Mouse (Mus musculus): ENCODE data around the gene Fbp1.
A peak's percentile ranks its signal among the peaks of the same experiment; 100 is the strongest.
"Not testable (repeated sequence)": the region's sequence is repeated elsewhere in the genome, so short reads cannot be mapped to it uniquely, and the experiment has no call there.

Fbp1 gene

DNA sequence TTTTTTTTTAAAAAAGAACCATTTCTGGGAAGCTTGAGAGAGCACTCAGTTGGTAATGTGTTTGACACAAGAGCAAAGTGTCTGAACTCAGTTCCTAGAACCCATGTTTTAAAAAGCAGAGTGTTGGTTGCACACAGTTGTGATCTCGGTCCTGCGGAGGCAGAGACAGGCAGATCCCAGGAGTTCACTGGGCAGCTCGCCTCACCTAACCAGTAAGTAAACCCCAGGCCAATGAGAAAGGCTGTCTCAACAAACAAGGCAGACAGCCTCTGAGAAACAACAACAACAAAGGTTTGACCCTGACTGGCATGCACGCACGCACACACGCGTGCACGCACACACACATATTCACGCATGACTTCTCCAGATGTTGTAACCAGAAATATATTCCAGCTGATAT lies 4.2 kb downstream of the Fbp1 start:
- no peak for DNase-seq (ENCODE audit: low spot score)

DNA sequence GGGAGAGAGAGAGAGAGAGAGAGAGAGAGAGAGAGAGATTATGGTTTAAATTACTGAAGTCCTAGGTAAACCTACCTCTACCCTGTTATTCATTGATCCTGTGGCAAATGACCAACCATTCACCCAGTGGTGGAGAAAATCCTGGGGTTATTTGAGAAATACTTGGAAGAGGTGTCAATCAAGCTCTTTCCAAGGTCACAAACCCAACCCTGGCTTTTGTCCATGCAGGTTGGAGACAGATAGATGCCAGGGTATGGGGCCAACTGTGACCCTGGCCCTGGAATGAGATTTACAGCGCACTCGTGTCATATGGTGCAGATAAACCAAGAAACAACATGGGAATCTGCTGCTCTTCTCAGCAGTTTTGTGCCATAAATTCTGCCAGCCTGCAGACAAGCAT lies 4.6 kb downstream of the Fbp1 start:
- no peak for DNase-seq (ENCODE audit: low spot score)

DNA sequence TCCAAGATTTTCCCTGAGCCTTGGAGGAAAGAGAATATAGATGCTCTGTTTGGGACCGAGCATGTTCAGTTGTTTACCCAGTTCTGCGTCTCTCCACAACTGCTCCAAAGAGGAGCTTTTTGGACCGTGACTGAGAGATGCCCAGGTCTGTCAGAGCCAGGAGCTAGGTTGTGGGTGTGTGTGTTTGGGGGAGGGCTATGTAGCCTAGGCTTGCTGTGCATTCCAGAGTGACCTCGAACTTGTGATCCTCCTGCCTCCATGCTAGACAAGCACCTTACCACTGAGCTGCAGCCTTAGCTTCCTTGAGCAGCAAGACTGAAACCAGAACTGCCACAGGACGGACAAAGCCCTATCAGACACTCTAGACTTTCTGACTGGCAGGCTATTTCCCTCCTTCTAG lies 5.2 kb downstream of the Fbp1 start:
- DNase-seq (ENCODE audit: low spot score), result no peak

DNA sequence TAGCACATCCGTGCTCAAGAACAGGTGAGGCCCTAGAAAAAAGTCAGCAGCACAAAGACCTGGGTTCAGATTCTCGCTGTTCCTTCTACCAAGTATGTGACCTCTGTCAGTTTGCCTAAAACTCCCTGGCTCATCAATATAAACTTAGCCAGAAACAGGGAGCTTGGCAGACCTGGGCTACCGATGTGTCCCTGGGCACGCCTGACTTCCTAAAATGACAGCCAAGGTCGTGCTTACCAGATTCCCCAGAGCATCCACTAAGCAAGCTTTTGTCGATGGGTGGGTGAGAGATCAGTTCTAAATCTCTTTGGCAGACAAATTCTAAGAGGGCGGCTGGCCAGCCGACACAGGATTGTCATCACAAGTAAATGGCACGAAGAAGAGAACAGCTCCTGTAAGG lies 6.7 kb downstream of the Fbp1 start:
- DNase-seq (ENCODE audit: low spot score), result no peak

DNA sequence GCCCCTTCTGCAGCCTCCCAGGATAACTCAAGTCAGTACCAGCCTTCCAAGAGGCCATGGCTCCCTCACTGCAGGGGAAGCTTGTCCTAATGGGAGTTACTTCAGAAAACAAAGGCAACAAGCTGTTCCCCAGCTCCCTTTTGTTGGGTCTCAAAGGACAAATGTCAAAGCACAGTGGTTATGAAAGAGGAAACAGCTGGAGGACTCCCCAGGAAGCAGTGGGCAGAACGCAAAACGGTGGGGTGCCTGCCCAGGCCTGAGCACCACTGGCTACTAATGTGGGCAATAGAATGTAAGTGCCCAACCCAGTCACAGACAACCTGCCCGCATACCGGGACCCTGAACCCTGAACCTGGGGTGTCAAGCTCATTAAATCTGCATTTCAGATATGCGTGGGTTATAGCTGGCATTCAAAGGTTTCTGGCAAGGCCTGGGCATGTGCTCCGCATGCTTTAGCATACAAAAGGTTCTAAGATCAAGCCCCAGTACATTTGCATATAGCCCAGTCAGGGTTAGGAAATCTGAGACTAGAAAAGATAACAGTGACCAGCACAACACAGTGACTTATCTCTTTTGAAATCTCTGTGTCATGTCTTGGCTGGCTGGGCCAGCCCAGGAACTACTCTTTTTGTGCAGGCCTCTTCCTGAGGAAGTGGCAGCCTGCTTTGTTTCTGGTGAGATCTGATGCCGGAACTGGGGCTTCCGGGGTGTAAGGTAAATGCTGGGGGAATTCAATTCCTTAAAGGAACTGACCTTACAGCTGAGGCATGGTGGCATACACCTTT lies 8.1 kb downstream of the Fbp1 start:
- no peak for DNase-seq (ENCODE audit: low spot score)

DNA sequence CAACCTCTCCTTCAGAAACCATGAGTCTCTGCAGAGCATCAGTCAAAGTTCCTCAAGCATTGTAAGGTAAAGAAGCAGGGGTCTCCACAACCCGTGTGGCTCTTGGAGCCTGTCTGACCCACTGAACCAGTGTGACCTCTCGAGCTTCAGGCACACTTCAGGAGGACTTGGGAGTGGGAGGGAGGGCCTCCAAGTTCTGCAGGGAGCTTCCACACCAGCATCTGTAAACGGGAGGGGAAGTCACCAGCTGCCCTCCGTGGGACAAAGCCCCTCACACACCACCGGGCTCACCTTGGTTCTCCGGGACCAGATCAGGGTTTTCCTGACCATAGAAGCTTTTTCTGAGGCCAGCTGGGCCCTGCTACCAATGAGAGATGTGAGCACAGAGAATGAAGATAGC lies 8.7 kb downstream of the Fbp1 start:
- no peak for DNase-seq (ENCODE audit: low spot score)

DNA sequence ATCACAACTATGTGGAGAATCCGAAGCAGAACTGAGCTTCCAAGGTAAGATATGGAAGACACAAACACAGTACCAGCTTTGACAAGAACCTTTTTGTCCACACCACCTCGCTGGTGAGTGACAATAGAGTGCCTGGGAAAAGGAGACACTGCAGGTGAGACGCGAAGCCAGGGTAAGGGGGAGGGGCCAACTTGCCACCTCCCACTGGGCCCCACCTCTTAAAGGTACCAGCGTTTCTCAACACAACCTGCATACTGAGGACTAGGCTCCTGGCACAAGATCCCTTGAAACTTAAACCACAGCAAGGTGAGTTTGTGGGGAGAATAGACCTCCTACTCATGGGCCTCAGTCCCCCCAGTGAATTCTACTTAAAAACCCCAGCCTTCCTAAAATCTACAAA lies 10.8 kb downstream of the Fbp1 start:
- no peak for DNase-seq (ENCODE audit: low spot score)

DNA sequence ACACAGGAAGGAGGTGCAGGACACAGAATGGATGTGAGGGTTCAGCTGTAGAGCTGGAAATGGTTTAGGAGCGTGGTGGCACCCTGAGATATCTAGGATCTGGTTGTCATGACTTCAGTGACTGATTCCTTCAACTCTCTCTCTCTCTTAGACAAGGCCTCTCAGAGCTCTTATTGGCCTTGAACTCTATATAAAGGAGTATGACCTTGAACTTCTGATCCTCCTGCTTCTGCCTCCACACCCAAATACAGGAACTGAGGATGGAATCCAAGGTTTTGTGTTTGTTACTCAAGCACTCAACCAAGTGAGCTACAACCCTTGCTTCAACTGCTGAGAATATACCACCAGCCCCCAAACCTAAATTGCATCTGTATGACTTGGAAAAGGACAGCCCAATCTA lies 12.0 kb downstream of the Fbp1 start:
- DNase-seq (ENCODE audit: low spot score), result no peak

GRCm38 (mm10) chr13:62872252-62872651 lies 15.8 kb downstream of the Fbp1 start:
- DNase-seq (ENCODE audit: low spot score), result no peak

DNA sequence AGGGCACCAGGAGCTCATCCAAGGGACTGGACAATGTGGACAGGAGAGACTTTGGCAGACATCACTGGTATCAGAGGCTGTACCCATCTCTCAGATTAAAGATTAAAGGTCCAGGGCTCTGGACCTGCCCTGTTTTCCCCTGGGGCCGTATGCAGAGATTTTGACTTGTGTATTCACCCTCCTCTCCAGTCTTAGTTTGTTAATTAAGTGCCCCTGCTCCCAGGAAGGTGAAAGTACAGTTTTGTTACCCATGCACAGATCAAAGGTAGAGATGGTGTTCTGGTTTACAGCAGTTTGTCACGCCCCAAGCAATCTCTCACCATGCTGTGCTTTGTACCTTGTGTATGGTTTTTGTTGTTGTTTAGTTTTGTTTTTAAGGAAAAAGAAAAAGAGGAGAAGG lies 17.5 kb downstream of the Fbp1 start:
- no peak for DNase-seq (ENCODE audit: low spot score)

DNA sequence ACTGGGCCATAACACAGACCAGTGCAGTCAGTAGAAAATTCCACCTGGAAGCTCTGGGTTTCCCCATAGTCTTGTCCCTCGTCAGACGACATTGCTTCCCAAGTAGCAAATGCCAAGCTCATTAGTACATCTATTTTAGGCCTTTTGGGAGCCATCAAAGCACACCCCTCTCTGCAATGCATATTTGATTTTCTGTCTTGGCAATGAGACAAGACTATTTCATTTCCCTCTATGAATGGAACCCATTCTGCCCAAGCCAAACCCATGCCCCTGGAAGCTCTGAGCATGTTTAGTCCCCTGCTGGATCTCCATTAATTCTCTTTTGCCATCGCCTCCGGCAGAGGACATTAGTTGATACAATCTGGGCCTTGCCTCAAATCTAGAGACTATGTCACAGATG lies 21.3 kb downstream of the Fbp1 start:
- DNase-seq (ENCODE audit: low spot score), result no peak

DNA sequence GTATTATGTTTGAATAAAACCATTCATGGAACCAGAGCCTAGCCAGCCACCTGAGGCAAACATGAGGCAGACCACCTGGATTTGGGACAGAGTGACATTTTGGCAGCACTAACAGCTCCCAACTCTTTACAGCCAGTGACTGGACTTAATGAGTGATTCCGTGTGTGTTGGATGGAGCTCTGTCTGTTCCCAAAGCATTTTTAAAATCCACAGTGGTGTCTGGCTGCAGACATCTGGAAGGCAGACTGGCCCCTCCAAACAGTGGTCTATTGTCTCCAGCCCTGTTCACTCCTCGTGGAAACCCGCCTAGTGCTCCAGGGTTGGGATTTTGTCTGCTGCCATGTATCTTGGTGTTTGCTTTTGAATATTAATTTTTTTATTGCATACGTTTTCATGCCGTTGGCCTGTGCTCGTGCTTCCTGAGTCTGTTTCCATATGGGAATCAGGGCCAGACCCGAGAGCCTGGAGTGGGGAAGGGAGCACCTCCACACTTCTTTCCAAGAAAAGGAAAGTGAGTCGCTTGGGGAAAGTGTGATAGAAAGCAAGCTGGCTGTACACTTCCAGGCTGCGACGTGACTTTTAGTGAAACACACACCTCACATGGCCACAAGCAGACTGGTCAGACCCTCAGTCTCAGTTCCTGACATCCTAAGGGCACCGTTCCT lies 22.3 kb downstream of the Fbp1 start:
- DNase-seq (ENCODE audit: low spot score), result peak; percentile 41

DNA sequence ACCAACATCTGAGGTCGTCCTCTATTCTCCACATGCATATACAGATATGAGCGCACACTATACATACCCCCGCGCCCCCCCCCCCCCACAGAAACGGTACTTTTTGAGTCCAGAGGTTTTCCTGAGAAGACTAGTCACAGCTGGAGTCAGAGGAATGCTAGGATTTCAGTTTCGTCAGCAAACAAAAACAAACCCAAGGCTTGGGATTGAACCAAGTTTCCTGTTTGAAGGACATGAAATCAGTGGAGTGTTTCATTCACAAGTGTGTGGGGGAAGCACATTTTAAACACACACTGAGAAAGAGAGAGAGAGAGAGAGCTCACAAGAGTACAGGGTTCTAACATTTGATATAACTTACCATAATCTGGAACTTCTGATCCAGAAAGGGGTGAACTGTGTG lies 24.3 kb downstream of the Fbp1 start:
- no peak for DNase-seq (ENCODE audit: low spot score)

DNA sequence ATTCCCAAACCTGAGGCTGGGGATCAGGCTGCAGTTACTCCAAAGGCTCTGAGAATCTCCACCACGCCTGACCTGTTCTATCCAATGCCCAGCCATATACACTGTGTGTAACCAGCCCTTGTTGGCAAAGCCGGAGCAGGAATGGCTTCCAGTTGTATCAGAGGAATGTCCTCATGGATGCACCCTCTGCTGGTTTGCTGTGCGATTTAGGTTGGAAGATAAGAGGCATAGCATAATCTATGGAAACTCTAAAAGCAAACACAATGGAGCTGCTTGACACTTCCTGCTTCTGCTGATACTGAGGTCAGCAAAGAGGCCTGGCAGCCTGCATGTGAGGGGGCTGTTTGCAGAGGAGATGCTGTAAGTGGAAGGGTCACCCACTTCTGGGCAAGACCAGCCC lies 25.2 kb downstream of the Fbp1 start:
- no peak for DNase-seq (ENCODE audit: low spot score)

DNA sequence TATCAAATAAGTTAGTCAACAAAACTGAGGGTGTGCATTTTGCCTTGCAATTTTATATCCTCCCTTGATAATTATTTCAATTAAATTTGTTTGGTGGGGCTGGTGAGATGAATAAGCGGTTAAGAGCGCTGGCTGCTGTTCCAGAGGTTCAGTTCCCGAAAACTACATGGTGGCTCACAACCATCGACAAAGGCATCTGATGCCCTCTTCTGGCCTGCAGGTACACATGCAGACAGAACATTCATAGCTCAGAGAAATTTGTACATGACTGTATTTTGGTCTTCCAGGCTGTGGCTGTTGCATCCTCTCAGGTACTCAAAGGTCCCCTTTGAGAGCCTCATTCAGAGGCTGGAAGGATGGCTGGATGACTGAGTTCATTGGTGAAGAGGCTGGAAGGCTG lies 28.0 kb downstream of the Fbp1 start:
- DNase-seq (ENCODE audit: low spot score), result no peak

GRCm38 (mm10) chr13:62859251-62859650 lies 28.8 kb downstream of the Fbp1 start:
- not testable (repeated sequence) for DNase-seq (ENCODE audit: low spot score)

DNA sequence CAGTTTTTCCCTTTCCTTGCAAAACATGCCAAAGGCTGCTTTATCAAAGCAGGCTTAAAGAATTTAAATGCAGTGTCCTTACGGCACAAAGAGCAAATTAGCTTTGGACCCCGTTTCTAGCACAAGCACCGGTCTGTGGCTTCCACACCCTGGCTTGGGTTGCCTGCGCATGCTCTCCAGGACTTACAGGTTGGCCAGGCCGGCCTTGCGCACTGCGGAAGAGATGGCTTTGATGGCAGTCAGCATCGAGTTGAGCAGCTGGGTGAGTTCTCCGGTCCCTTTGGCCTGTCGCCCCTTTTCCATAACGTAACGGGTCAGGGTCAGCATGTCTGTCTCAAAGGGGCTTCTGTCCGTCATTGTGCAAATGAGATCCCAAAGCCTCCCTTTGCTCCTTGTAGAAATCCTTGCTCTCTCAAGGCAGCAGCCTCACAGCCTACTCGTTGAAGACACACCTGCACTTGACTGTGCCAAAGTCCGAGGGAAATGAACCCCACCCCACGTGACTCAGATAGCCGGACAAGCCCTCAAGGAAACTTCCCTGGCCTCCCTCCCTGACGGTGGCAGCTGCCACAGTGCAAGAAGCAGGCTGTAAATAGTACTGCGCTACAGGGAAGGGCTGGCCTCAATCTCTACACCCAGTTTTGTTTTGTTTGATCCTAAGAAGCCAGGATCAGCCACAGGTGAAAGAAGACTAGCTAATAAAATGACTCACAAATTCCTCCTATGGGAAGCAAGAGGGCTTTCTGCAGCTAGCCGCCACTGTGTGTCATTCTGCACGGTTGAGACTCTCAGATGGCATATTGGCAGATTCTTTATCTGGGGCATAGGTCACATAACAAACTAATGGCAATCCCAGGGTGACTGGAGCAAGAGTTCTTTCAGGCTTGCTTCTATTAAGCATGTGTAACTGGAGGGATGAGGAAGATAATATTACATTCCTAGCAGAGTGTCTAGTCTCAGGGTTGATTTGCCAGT lies 29.9 kb downstream of the Fbp1 start, which contains the start of gene Fbp2:
Gene Fbp2 (minus strand): TSS at position 482 of the 975 bp plus-strand sequence.
- DNase-seq (ENCODE audit: low spot score), result no peak

- no peak for DNase-seq (ENCODE audit: low spot score)
Measured at GRCm38 (mm10) chr13:62856850-62857249, 31.2 kb downstream of the Fbp1 start.

- peak; percentile 93 for DNase-seq (ENCODE audit: low spot score)
Measured at GRCm38 (mm10) chr13:62856305-62856675, 31.8 kb downstream of the Fbp1 start.

DNA sequence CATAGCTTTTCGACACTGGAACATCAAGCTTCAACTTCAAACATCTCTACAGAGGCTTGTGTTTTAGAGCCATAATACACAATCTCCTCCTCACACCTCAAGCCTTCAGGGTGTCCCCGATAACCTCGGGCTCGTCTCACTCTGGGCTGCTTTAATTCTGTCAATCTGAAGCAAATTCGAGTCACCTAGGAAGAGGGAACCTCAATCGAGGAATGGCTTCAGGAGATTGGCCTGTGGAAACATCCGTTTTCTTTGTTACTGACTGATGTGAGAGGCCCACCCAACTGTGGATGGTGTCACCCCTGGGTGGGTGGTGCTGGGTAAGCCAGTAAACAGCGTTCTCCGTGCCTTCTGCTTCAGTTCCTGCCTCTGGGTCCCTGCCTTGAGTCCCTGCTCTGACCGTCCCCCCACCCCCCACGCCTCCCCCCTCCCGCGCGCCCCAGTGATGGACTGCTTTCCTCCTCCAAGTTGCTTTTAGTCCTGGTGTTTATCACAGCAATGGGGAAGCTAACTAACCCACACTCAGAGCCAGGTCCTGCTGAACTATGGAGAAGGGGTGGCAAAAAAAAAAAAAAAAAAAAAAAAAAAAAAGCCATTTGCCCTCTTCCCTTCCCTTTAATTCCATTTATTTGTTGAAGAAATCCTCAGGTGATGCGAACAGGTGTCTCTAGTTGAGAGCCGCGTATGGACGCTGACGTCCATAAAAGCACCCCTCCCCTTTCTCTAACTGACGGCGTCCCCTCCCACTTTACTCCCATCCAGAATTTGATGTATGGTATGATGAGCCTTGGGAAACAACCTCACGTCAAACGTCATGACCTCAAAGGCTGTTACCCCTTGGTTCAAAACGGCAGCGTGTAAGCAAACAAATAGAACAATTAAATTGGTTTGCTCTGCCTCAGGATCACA lies 32.4 kb downstream of the Fbp1 start:
- DNase-seq (ENCODE audit: low spot score), result no peak

- DNase-seq (ENCODE audit: low spot score), result peak; percentile 80
Measured at GRCm38 (mm10) chr13:62854666-62855065, 33.4 kb downstream of the Fbp1 start.

- no peak for DNase-seq (ENCODE audit: low spot score)
Measured at GRCm38 (mm10) chr13:62833341-62833740, 54.7 kb downstream of the Fbp1 start.

Data from embryo, embryonic 10.5 days (tissue).